Mouse (Mus musculus): ENCODE results near the gene Wwox. TPM values are rescaled to one million over a fixed set of nuclear protein-coding genes. Genes with fewer than 3 reads are reported as not detected.

Gene Wwox
- total and polyA plus RNA-seq, 3 experiments: 7.8 to 11.5 (median 9.1) TPM

DNA sequence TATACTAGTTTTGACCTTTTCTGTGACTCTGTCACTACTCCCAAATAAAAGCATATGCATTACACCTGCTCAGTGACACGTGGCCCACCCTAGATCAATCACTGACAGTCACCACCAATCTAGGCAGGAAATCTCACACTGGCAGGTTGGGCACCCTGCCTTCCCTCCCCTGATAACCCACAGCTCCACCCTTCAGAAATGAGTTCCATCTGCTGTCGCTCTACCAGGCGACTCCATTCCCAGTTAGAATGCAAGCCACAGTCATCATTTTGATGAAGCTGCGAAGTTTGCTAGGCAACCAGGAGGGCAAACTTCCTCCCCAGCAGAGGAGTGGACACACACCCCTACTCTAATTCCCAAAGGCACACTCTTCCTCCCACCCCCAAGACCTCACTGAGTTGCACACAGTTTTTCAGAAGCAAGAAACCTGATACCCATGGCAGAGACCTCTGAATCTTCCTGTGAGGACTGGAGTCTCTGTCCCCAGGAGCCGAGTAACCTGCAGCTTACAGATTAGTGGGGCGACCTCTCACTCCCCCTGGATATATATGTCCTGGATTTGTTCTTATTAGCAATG, 238.2 kb downstream of the Wwox start:
- TF ChIP-seq MAX (IDR thresholded peaks at IDR 0.05; ENCODE audit: low read length): no peak
- TF ChIP-seq HCFC1 (IDR thresholded peaks at IDR 0.05; ENCODE audit: low read depth, low read length): no peak
- no peak for TF ChIP-seq TCF12 (IDR thresholded peaks at IDR 0.05; ENCODE audit: low read depth, low read length)
- no peak for TF ChIP-seq JUN (IDR thresholded peaks at IDR 0.05; ENCODE audit: insufficient read depth, low read depth, low read length)
- no peak for TF ChIP-seq ETS1 (conservative IDR thresholded peaks at IDR 0.05; ENCODE audit: low read depth, low read length)
- no peak for TF ChIP-seq PAX5 (IDR thresholded peaks at IDR 0.05; ENCODE audit: low read length)
- TF ChIP-seq POLR2AphosphoS2 (IDR thresholded peaks at IDR 0.05; ENCODE audit: low read depth, low read length): no peak
- no peak for TF ChIP-seq ELF1 (IDR thresholded peaks at IDR 0.05; ENCODE audit: low read depth, low read length)
- no peak for TF ChIP-seq USF2 (conservative IDR thresholded peaks at IDR 0.05; ENCODE audit: low read depth, low read length)
- no peak for TF ChIP-seq CHD2 (IDR thresholded peaks at IDR 0.05; ENCODE audit: low read length)
- TF ChIP-seq IRF4 (IDR thresholded peaks at IDR 0.05; ENCODE audit: low read depth, low read length): no peak
- TF ChIP-seq POLR2A (IDR thresholded peaks at IDR 0.05; ENCODE audit: low read depth, low read length): no peak
- no peak for TF ChIP-seq CHD1 (IDR thresholded peaks at IDR 0.05; ENCODE audit: low read depth, low read length)
- no peak for TF ChIP-seq GABPA (IDR thresholded peaks at IDR 0.05; ENCODE audit: insufficient replicate concordance, low read depth, low read length)
- TF ChIP-seq CTCF (conservative IDR thresholded peaks at IDR 0.05 in 1 of 2, IDR thresholded peaks at IDR 0.05 in 1 of 2; ENCODE audit: low read depth in 2 of 2, low read length in 2 of 2): no peak
- TF ChIP-seq RCOR1 (conservative IDR thresholded peaks at IDR 0.05; ENCODE audit: low read depth, low read length): no peak
- no peaks in the 10 kb centered on the region for H3K79me2 ChIP-seq (replicated peaks; ENCODE audit: control insufficient read depth, extremely low read depth, insufficient read depth, poor library complexity, severe bottlenecking)
- no peak overlapping the region for H3K4me2 ChIP-seq (ENCODE audit: insufficient read depth, low read depth, poor library complexity, severe bottlenecking)
- H3K27ac ChIP-seq (ENCODE audit: insufficient read depth, low read depth): no peak overlapping the region
- no peaks in the 10 kb centered on the region for H3K36me3 ChIP-seq (replicated peaks in 1 of 2; ENCODE audit: control insufficient read depth in 1 of 2, insufficient read depth in 1 of 2, low read length in 1 of 2)
- H3K4me1 ChIP-seq (ENCODE audit: control insufficient read depth in 1 of 2, insufficient read depth in 2 of 2): peaks cover 0 to 26% of the 10 kb centered on the region in 2 experiments; a peak in 2 of 4 replicates
- no peak overlapping the region for H3K9ac ChIP-seq (ENCODE audit: insufficient read depth, low read depth)
- H3K4me3 ChIP-seq (replicated peaks in 1 of 3; ENCODE audit: low read depth in 2 of 3, low read length in 2 of 3, poor library complexity in 1 of 3): no peak overlapping the region
- H3K27me3 ChIP-seq (replicated peaks): no peaks in the 10 kb centered on the region
- no peak for DNase-seq (ENCODE audit: extremely low read depth)
- H3K9me3 ChIP-seq (replicated peaks; ENCODE audit: low read length): peaks cover 4% of the 10 kb centered on the region
- in situ Hi-C loops (cut with MboI; ENCODE audit: low pct_ligation_motif_present, low pct_unique_long_range_greater_than_20kb, low sequenced_read_pairs) (no loop called here), dilution Hi-C loops (cut with MboI; ENCODE audit: extremely low pct_ligation_motif_present, extremely low pct_unique_long_range_greater_than_20kb, low sequenced_read_pairs) (no loop called here)

DNA sequence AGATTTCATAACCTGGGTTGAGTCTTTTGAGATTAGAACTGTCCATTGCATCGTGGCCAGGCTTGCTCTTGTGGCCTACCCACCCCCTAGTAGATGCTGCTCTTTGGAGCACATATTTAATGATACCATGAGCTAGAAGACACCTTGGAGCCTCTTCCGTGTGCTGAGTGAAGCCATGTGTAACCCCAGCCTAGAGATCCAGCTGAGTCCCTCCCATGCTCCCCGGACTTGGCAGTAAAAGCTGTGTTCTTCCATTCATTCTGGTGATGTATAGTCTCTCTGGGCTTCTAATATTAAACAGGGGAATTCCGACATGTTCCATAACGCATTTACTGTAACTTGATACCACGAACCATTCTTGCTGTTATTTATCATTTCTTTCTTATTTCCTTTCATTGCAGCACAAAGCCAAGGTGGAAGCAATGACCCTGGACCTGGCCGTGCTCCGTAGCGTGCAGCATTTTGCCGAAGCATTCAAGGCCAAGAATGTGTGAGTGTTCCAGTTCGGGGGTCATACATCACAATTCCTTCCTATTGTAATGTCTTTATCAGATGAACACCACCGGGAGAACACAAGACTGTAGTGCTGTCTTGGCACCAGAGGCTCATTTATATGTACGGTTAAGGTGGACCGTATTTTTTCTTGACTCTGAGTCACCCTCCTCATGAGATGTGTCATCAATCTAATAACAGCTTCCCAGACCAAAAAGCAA, 240.1 kb downstream of the Wwox start:
- Histone ChIP-seq H3K4me3 (replicated peaks in 1 of 3; ENCODE audit: low read depth in 2 of 3, low read length in 2 of 3, poor library complexity in 1 of 3) (no peak overlapping the region), H3K9ac (ENCODE audit: insufficient read depth, low read depth) (no peak overlapping the region), H3K79me2 (replicated peaks; ENCODE audit: control insufficient read depth, extremely low read depth, insufficient read depth, poor library complexity, severe bottlenecking) (no peaks in the 10 kb centered on the region), H3K9me3 (replicated peaks; ENCODE audit: low read length) (no peaks in the 10 kb centered on the region), H3K27ac (ENCODE audit: insufficient read depth, low read depth) (no peak overlapping the region), H3K36me3 (replicated peaks in 1 of 2; ENCODE audit: control insufficient read depth in 1 of 2, insufficient read depth in 1 of 2, low read length in 1 of 2) (peaks cover 0 to 3% of the 10 kb centered on the region in 2 experiments), H3K4me1 (ENCODE audit: control insufficient read depth in 1 of 2, insufficient read depth in 2 of 2) (peaks cover 0 to 34% of the 10 kb centered on the region in 2 experiments; a peak in 2 of 4 replicates), H3K27me3 (replicated peaks) (no peaks in the 10 kb centered on the region), H3K4me2 (ENCODE audit: insufficient read depth, low read depth, poor library complexity, severe bottlenecking) (no peak overlapping the region)
- TF ChIP-seq E2F4 (IDR thresholded peaks at IDR 0.05; ENCODE audit: insufficient replicate concordance, low read depth, low read length) (no peak), KAT2A (IDR thresholded peaks at IDR 0.05; ENCODE audit: insufficient replicate concordance, low read length) (no peak)
- DNase-seq (ENCODE audit: extremely low read depth): no peak
- in situ Hi-C loops (cut with MboI; ENCODE audit: low pct_ligation_motif_present, low pct_unique_long_range_greater_than_20kb, low sequenced_read_pairs) (no loop called here), dilution Hi-C loops (cut with MboI; ENCODE audit: extremely low pct_ligation_motif_present, extremely low pct_unique_long_range_greater_than_20kb, low sequenced_read_pairs) (no loop called here)
